Mouse (Mus musculus) liver, embryonic 13.5 days (tissue): ENCODE measurements at regions not wholly inside any gene's neighbourhood (a gene's known extent, or its start where the extent isn't known, plus 50 kb on each side); places are given as distances from the start of the nearest gene placed in this dataset.
A peak's percentile ranks its signal among the peaks of the same experiment; 100 is the strongest.

Experiments used
- ATAC-seq: fragments of 200-750 bp; cut with Nextera tagmentation; 2 replicates; pipeline ENCODE4 v1.8.0; 2017; ENCODE audit warnings: low read depth, mild to moderate bottlenecking, moderate number of reproducible peaks, moderate library complexity
- DNase-seq: peaks from one replicate; pipeline ENCODE4 v3.0.0; 2022
- H3K27ac ChIP-seq: fragments of 300-500 bp; sonication (generic); 2 replicates; pipeline ENCODE4 v1.5.1; 2015; ENCODE audit warnings: moderate library complexity, mild to moderate bottlenecking, inconsistent platforms
- H3K27me3 ChIP-seq: fragments of 300-500 bp; sonication (generic); 2 replicates; pipeline ENCODE4 v1.6.1; 2015; ENCODE audit warnings: mild to moderate bottlenecking, inconsistent platforms
- H3K36me3 ChIP-seq: fragments of 300-500 bp; sonication (generic); 2 replicates; pipeline ENCODE4 v1.6.1; 2015; ENCODE audit warnings: mild to moderate bottlenecking, inconsistent platforms
- H3K4me1 ChIP-seq: fragments of 300-500 bp; sonication (generic); replicated peaks from 2 replicates; pipeline ENCODE4 v1.6.1; 2015; ENCODE audit warnings: inconsistent platforms
- H3K4me2 ChIP-seq: fragments of 300-500 bp; sonication (generic); 2 replicates; pipeline ENCODE4 v1.6.1; 2015; ENCODE audit warnings: inconsistent platforms, mild to moderate bottlenecking, moderate library complexity
- H3K4me3 ChIP-seq: fragments of 300-500 bp; sonication (generic); replicated peaks from 2 replicates; pipeline ENCODE4 v1.5.1; 2015; ENCODE audit warnings: mild to moderate bottlenecking, inconsistent platforms
- H3K9ac ChIP-seq: fragments of 300-500 bp; sonication (generic); 2 replicates; pipeline ENCODE4 v1.6.1; 2015; ENCODE audit warnings: mild to moderate bottlenecking, inconsistent platforms
- H3K9me3 ChIP-seq: fragments of 300-500 bp; sonication (generic); replicated peaks from 2 replicates; pipeline ENCODE4 v1.6.1; 2016; ENCODE audit warnings: inconsistent platforms
- WGBS: fragments of 180-500 bp; shearing (Covaris S2); methylation state at CpG from one replicate; pipeline ENCODE4 v1.1.7; 2015; ENCODE audit not compliant: insufficient replicate concordance; 5-methylcytosine and 5-hydroxymethylcytosine counted together

GRCm38 (mm10) chr8:88019243-88020115 lies 60.1 kb upstream of the Zfp423 start:
- Histone ChIP-seq H3K27me3 (no peaks in the 10 kb centered on the region), H3K36me3 (no peaks in the 10 kb centered on the region), H3K4me3 (no peak overlapping the region), H3K9ac (no peak overlapping the region), H3K9me3 (no peaks in the 10 kb centered on the region), H3K27ac (no peak overlapping the region), H3K4me1 (no peaks in the 10 kb centered on the region), H3K4me2 (no peak overlapping the region)
- DNase-seq (no peak), ATAC-seq (no peak)
- WGBS = 65% methylated on average over 17 of the region's 17 CpGs

DNA sequence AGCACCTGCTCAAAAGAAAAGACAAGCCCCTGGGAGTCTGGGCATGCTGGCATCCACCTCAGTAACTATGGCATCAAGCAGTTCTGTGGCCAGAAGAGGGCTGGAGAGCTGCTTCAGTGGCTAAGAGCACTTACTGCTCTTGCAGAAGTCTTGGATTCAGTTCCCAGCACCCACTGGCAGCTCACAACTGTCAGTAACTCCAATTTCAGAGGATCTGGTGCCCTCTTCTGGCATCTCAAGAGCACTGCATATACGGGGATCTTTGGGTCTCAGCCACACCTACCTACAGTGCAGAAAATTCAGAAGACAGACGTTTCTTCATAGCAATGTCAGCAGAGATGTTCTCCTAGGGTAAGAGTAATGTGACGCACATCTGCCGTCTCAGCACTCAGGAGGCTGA lies 59.1 kb upstream of the Zfp423 start:
- no peaks in the 10 kb centered on the region for H3K36me3 ChIP-seq
- H3K4me2 ChIP-seq = no peak overlapping the region
- H3K9me3 ChIP-seq = no peaks in the 10 kb centered on the region
- ATAC-seq (no peak), DNase-seq (no peak)
- no peak overlapping the region for H3K9ac ChIP-seq
- no peak overlapping the region for H3K4me3 ChIP-seq
- no peaks in the 10 kb centered on the region for H3K4me1 ChIP-seq
- H3K27me3 ChIP-seq = no peaks in the 10 kb centered on the region
- 71% methylated on average over 4 of the region's 4 CpGs for WGBS
- H3K27ac ChIP-seq = no peak overlapping the region

DNA sequence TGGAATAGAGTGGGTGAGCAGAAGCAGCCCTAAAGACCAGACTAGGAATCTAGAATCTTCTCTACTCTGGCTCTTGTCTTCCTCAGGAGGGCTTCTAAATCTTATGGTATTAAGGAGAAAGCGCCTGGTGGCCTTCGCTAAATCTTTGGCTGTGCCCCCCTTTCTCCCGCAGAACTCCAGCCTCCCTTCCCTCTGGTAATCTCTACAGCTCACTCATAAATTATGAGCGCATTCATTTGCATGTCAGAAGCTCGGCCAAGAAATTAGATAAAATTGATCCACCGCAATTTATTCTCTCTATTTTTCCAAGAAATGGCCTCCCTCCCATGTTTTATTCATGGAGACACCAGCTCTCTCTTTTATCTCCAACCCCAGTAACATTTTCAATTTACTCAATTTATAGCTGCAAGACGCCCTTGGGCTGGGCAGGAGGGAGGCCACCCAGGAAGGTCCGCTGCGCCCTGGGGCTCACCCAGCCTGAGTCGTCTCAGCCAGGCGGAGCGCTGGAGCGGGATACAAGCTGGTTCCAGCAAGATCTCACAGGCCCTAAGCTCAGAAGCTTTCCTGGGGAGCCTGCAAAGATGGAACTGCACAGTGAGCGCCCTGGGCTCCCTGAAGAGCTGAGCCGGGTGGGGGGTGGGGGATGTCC lies 52.9 kb upstream of the Zfp423 start:
- WGBS = 73% methylated on average over 15 of the region's 15 CpGs
- H3K4me2 ChIP-seq = no peak overlapping the region
- no peaks in the 10 kb centered on the region for H3K36me3 ChIP-seq
- no peak overlapping the region for H3K4me3 ChIP-seq
- H3K27ac ChIP-seq = no peak overlapping the region
- H3K4me1 ChIP-seq = peaks cover 12% of the 10 kb centered on the region
- H3K9me3 ChIP-seq = no peaks in the 10 kb centered on the region
- ATAC-seq = no peak
- H3K27me3 ChIP-seq = no peaks in the 10 kb centered on the region
- DNase-seq = no peak
- no peak overlapping the region for H3K9ac ChIP-seq

GRCm38 (mm10) chr8:88010566-88010965 lies 51.2 kb upstream of the Zfp423 start:
- no peak for DNase-seq
- no peak for ATAC-seq

GRCm38 (mm10) chr8:88009878-88010277 lies 50.5 kb upstream of the Zfp423 start:
- no peak overlapping the region for H3K9ac ChIP-seq
- WGBS = 13% methylated on average over 3 of the region's 3 CpGs
- H3K27me3 ChIP-seq = no peaks in the 10 kb centered on the region
- ATAC-seq (0 out of 2 replicates have a peak, but pooled peaks have one; percentile 26), DNase-seq (no peak)
- H3K4me2 ChIP-seq = no peak overlapping the region
- H3K27ac ChIP-seq = no peak overlapping the region
- no peak overlapping the region for H3K4me3 ChIP-seq
- H3K9me3 ChIP-seq = no peaks in the 10 kb centered on the region
- H3K36me3 ChIP-seq = no peaks in the 10 kb centered on the region
- peaks cover 12% of the 10 kb centered on the region for H3K4me1 ChIP-seq

More at GRCm38 (mm10) chr8:88010566-88010965, 51.2 kb upstream of the Zfp423 start:
- no peak overlapping the region for H3K9ac ChIP-seq
- WGBS = 17% methylated on average over 3 of the region's 3 CpGs
- no peak overlapping the region for H3K4me2 ChIP-seq
- H3K36me3 ChIP-seq = no peaks in the 10 kb centered on the region
- H3K9me3 ChIP-seq = no peaks in the 10 kb centered on the region
- H3K27me3 ChIP-seq = no peaks in the 10 kb centered on the region
- peaks cover 12% of the 10 kb centered on the region for H3K4me1 ChIP-seq
- no peak overlapping the region for H3K4me3 ChIP-seq
- no peak overlapping the region for H3K27ac ChIP-seq
